Mouse (Mus musculus) monocyte, adult 5-6 weeks (primary cell): ENCODE data around the gene Ythdf2. TPM values are rescaled to one million over a fixed set of nuclear protein-coding genes. Genes with fewer than 3 reads are reported as not detected.
"Not testable (repeated sequence)": the region's sequence is repeated elsewhere in the genome, so short reads cannot be mapped to it uniquely, and the experiment has no call there.

ENCODE experiments used
- ATAC-seq: fragments of 153-309, 156-312 bp; replicated peaks from 2 replicates; pipeline ENCODE4 v1.8.0; 2017; ENCODE audit warnings: mild to moderate bottlenecking; ENCODE audit not compliant: low TSS enrichment, insufficient number of reproducible peaks, severe bottlenecking, poor library complexity, low FRiP score
- total RNA-seq: library from RNA; stranded (forward); fragments of 200-1000, 200-491, 200-594 nt; gene quantifications from 3 replicates; pipeline ENCODE4 v1.2.3, GENCODE M21; 2017

The Ythdf2 gene
- 47.1 to 94.4 TPM (median 48.4 TPM) in 3 replicates for total RNA-seq

DNA sequence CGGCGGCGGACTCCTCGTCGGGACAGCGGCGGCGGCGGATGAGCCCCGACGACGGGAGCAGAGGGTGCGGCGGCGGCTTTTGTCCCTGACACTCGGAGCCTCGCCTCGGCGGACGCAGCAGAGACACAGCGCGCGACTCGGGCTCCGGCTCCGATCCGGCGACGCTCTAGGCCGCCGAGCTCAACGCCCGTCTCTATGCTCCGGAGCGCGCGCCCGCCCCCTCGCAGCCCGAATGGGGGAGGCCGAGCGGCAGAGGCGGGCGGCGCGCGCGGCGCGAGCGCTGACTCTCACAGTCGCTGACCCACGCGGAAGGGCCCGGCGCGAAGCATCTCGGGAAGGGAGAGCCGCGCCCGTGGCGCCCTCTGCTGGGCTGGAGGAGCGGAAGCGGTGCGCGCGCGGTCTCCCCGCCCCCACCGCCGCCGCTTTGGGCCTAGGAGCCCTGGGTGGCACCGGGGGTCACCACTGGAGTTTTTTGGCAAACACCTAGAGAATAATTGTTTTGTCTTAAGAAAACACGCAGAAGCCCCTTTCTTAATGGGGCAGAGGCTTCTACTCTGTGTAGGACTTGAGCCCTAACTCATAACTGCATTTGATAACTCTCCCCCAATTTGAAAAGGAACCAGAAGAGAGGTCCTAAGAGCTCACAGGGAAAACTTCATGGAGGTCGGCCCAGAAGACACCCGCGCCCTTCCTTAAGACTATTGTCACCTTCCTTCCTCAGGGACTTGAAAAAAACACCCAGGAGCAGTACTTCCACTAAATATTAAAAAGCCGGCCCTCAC lies at the start of gene Ythdf2:
Ythdf2 (minus strand) TSS at position 351 of the 782 bp plus-strand sequence.
- ATAC-seq, result peak; percentile 84

DNA sequence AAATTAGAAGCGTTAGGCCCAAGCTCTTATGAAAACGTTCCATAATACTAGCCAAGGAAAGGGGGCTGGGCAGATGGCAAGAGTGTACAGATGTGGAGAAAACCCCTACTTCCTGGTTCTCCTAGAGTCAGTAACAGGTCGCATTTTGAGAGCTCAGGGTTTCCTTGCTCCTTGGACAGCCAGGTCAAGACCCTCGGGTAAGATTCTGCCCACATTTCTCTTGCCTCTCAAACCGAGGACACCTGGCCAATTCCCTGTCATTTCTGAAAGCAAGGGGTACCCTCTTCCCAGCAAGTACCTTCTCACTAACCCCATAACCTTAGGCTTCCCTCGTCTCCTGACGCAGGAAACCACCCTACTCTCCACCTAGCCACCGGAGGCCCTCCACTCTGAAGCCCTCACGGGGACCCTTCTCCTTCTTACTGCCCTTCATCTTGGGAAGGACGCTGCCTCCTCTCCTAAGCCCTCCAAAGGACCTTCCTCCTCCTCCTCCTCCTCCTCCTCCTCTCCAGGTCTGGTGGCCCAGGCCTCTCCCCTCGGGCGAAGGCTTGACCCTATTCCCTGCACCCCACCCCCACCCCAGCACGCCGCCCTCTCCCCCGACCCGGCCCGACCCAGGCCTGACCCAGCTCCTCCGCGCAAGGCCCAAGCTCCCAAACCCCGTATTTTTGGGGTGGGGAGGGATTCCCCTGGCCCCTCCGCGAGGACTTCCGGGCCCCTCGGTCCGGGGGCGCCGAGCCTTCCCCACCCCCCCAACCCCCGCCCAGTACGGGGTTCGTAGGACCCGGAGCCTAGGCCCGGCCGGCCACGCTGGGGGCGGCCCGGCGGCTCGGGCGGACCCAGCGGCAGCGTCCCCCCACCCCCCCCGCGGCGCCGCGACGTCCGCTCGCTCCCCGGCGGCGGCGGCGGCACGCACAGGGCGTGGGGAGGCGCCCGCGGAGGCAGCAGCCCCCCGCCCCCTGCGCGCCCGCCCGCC lies 48.6 kb upstream of the Ythdf2 start:
- ATAC-seq, result peak; percentile 23; the same call in 1 of the 2 replicates

DNA sequence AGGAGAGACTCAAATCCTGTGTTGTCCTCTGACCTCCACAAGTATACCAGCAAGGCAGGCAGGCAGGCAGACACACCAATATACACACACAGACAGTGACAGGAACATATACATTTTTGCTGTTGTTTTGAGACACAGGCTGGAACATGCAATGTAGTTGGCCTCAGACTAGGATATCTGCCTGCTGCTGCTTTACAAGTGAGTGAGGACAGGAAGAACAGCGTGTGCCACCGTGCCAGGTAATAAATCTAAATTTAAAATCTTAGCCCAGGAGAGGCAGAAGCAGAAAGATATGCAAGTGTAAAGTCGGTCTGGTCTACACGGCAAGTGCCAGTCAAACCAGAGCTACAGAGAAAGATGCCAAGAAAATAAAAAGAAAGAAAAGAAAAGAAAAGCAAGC lies 47.1 kb upstream of the Ythdf2 start:
- ATAC-seq, result no peak

DNA sequence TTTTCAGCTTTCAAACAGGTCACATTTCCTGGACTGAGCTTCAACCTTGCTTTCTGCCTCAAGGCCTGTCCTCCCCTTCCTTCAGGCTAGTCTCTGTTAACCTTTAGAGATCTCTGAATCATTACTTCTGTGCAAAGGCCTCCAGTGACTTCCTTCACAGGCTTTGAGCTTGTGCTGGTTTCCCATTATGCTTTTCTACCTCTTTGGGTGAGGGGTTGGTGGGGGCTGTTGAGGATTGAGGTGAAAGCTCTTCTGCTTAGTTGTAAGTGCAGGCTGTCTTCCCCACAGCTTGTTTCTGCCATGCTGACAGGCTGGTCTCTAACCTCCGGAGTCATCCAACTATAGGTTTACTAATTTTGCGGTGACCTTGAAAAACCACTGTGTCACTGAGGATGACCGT lies 44.3 kb upstream of the Ythdf2 start:
- ATAC-seq, result no peak

DNA sequence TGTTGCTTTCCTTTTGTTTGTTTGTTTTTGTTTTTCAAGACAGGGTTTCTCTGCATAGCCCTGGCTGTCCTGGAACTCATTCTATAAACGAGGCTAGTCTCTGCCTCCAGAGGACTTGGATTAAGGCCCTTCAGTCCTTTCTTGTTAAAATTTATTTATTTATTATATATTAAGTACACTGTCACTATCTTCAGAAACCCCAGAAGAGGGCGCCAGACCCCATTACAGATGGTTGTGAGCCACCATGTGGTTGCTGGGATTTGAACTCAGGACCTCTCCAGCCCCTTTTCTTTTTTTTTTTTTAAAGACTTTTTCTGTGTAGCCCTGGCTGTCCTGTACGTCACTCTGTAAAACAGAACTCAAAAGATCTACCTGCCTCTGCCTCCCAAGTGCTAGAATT lies 42.9 kb upstream of the Ythdf2 start:
- no peak for ATAC-seq

DNA sequence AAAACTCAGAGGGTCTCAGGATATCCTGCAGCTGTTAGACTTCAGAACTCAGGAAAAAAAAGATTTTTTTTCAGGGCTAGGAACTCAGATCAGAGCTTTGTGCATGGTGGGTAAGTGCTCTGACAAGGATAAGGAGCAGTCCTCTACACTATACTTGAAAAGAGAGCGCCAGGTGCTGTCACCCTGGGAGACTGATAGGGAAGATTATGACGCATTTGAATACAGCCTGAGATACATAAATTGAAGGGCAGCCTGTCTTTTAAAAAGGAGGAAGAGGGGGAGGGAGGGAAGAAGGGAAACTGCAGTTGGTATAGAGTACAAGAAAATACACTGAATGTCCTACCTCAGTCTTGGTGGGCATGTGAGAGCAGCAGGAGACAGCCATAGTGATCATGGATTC lies 41.5 kb upstream of the Ythdf2 start:
- no peak for ATAC-seq

DNA sequence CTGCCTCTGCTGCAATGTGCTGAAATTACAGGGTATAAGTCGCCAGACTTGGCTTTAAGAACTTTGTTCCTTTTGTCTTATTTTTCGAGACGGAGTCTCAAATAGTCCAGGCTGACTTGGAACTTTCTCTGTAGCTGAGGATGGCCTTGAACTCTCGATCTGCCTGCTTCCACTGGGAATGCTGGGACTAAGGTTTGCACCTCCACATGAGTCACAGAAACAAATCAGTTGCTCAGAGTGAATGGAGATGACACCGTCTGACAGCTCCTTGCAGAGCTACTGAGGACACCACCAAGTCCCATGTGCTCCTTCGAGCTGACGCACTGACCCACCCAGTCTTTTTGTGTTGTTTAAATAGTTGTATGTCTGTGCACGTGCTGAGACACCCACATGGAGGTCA lies 41.0 kb upstream of the Ythdf2 start:
- no peak for ATAC-seq

DNA sequence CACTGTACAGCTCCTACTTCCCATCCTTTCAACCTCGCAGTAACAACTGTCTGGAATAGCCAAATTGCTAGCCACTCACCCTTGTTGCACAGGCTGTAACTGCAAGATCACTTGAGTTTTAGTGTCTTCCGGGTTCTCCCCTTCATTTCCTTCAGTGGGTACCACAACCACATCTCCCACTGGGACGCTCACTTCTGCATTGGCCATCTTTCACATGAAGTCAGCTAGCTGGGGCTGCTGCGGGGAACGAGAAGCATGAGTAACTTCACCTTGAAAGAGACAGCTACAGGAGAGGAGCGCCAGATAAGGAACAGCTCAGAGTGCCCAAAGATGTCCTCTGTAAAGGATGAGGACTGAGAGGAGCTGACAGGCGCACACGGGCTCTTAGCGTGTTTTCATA lies 39.5 kb upstream of the Ythdf2 start:
- no peak for ATAC-seq

DNA sequence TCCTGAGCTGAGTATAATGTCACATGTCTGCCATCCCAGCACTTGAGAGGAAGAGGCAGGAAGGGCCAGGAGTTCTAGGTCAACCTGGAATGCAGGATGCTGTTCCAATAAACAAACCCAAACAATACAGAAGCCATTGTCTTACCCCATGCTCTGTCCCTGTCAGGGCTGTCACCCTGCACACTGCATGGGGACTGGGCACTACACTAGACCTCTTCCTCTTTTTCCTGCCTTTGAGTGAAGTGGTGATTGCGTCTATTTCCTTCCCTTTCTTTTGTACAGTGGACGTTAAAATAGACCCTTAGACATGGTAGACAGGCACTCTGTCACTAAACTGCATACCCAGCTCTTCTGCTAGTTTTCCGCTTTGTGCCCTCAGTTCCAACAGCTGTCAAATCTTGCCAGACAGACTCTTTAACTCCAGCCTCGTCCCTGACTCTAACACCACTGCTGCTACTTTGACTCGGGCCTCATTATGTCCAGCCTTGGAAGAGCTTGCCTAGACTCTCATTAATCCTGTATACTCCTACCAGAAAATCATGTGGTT lies 35.4 kb upstream of the Ythdf2 start:
- ATAC-seq, result peak; percentile 94

DNA sequence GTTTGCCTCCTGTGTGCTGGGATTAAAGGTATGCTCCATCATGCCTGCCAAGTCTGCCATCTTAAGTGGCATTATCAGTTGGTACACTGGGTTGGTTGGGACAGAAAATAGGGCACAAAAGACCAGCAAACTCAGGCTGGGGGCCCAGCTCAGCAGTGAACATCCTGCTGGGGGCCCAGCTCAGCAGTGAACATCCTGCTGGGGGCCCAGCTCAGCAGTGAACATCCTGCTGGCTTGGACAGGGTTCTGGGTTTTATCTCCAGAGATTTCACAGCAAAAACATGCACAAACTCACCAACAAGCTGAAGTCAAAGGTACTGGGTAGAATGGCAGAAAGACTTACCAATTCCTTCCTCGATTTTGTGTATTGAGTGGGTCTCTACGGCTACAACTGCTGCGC lies 33.5 kb upstream of the Ythdf2 start:
- no peak for ATAC-seq

DNA sequence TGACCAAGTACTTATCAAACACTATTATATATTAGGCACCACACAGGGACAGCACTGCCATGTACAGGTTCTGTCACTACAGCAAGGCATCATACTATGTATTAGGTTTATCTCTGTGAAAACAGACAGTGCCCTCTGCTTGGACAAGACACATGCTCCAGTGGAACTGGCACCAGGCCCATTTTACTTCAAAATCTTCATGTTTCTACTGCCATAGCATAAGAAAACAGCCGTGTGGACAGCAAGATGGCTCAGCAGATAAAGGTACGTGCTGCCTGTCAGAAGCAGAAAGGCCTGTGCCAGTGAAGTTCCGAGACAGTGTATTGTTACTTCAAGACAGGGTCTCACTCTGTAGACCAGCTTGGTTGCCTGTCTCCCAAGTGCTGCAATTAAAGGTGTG lies 29.1 kb upstream of the Ythdf2 start:
- no peak for ATAC-seq

DNA sequence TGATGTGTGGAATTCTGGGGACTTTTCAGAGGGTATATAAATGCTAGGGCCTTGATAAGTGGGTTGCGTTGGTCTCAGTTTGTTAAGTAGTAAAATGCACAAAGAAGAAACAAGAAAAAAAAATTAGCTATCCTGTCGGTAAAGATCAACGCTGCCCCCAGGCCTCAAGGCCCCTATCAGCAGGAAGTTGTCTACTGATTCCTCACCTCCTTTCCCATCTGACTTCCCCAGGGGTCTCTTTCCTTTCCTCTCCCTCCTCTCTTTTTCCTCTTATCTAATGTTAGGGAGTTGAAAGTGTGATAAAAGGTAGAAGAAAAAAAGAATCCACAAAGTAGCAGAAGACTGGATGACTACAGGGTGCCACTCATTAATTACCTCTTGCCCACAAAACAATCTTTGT lies 28.3 kb upstream of the Ythdf2 start:
- ATAC-seq, result no peak

DNA sequence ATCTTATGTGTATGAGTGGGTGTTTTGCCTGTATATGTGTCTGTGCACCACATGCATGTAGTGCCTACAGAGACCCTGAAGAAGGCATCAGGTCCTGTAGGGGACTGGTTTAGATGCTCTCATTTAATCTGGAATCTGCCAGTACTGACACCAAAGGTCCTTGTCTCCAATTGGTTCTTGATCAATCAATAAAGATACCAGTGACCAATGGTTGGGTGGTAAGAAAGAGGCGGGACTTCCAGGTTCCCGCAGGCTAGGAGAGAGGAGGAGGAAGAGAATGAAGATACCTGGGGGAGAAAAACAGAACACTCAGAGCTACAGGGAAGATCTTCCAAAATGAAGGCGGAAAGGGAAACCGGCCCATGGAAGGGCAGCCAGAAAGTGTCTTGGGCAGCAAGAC lies 26.3 kb upstream of the Ythdf2 start:
- no peak for ATAC-seq

DNA sequence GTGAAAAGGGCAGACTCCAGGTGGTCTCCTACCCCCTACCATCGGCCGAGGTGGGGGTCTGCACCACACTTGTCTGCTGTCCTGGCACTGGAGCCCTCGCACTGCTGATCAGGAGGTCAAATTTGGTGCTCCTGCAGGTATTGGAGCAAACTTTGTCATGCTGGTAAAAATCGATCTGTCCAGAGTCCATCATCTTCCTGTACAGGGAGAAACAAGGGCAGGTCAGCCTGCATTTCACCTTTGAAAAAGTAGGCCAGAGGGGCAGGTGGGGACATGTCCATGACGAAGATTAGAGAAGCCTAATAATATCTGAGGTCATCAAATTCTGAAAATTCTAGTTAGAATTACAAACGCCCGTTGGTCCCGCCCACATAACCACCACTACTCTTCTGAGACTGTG lies 22.6 kb upstream of the Ythdf2 start:
- ATAC-seq, result no peak

DNA sequence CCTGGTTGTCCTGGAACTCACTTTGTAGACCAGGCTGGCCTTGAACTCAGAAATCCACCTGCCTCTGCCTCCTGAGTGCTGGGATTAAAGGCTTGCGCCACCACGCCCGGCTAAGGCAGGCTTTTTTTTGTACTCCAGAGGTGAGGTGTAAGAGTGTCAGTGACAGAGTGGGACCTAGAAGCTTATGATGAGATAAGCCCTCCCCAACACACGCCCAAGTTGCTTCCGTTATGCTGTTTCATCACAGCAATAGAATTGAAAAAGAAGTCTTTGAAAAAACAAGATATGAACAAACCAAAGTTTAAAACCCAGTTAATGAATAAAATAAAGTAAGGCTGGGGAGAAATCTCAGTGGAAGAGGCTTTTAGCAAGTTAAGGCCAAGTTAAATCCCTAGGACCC lies 18.3 kb upstream of the Ythdf2 start:
- ATAC-seq, result no peak

DNA sequence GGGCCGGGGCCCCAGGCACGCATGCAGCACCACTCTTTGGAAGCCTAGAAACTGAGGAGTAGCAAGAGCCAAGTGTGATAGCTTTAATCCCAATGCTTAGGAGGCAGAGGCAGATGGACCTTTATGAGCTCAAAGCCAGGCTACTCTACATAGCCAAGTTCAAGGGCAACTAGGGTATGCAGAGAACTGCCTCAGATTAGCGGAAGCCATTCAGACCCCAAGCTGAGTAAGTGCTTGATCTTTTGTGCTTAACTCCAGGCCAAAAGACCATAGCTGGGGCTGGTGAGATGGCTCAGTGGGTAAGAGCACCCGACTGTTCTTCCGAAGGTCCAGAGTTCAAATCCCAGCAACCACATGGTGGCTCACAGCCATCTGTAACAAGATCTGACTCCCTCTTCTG lies 9.9 kb upstream of the Ythdf2 start:
- ATAC-seq, result not testable (repeated sequence)

DNA sequence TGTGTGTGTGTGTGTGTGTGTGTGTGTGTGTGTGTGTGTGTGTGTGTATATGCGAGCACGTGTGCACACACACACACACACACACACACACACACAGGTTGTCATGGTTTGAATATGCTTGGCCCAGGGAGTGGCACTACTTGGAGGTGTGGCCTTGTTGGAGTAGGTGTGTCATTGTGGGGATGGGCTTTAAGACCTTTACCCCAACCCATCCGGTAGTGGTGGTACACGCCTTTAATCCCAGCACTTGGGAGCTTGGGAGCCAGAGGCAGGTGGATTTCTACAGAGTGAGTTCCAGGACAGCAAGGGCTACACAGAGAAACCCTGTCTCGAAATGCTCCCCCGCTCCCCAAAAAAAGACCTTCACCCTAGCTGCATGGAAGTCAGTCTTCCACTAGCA lies 6.3 kb upstream of the Ythdf2 start:
- not testable (repeated sequence) for ATAC-seq

DNA sequence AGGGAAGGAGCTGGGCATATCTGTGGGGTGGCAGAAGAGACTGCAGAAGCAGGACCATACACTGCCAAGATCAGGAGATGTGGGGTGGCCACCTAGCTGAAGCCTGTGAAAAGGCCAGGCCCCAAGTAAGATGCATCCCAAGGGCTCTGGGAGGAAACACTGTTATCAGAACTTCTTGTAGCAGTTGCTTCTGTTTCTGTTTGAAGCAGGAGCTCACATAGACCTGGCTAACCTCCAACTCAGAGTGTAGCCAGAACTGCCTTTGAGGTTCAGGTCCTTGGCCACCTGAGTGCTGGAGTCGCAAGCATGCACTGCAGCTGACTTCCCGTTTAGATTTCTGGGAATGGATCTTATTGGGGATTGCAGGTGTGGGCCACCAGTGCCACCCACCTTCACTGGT lies 5.7 kb upstream of the Ythdf2 start:
- ATAC-seq, result no peak

DNA sequence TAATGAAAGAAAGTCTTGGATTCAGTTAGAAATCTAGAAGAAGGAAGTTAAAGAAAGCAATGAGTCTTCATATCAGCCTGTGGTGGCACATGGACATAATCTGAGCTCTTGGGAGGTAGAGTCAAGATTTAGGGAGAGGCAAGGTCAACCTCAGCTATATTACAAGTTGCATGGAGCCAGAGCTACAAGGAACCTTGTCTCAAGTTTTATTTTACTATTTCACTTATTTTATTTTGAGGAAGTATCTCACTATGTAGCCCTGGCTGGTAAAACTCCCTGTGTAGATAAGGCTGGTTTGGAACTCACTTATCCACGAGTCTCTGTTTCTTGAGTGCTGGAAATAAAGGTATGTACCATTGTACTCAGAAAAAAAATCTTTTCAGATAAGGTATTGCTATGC lies 4.5 kb upstream of the Ythdf2 start:
- ATAC-seq, result no peak

DNA sequence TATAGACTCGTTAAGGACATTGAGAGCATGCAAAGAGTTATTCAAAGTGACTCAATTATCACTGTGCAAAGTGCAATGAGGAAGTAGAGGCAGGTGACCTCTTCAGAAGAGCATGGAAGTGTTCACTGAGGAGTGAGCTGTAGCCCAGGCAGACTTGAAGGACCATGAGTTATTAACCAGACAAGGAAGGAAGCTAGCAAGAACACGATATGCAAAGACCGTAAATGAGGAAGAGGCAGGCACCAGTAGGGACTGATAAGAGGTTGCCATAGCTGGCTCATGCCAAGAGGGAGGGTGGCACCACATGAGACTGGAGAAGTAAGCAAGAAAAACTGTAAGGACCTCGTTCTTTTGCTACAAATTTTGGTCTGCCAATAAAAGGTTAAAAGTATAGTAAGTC lies 2.7 kb upstream of the Ythdf2 start:
- ATAC-seq, result peak; percentile 54
